Mouse (Mus musculus): ENCODE measurements around the gene Def8.

DNA sequence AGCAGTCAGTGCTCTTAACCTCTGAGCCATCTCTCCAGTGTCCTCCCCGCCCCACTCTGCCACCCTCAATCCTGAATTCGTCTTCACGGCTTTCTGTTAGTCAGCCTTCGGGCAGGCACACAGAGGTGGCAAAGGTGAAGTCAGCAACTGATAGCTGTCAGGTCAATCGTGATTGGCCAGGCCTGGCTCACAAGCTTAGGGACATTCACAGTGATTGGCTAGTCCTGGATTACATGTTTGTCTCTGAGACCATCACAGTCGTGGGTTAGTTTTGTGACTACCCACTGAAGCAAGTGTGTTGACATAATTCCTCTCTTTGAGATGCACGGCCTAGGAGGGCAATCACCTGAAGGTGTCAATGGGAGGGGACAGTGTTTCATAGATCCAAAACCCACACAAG lies 30.0 kb downstream of the Def8 start:
- TF ChIP-seq CTCF (IDR thresholded peaks at IDR 0.05; ENCODE audit: extremely low read depth, insufficient read depth, insufficient read length, insufficient replicate concordance) (no peak), POLR2A (IDR thresholded peaks at IDR 0.05; ENCODE audit: low read depth, low read length) (no peak)

Data from spleen, adult 2 months (tissue).